Mouse (Mus musculus): ENCODE results near the gene Adora1. TPM values are rescaled to one million over a fixed set of nuclear protein-coding genes. Genes with fewer than 3 reads are reported as not detected.
"Not testable (repeated sequence)": the region's sequence is repeated elsewhere in the genome, so short reads cannot be mapped to it uniquely, and the experiment has no call there.

Adora1 gene
- polyA plus RNA-seq, 1 experiment from 2014 or later = 26.0 TPM

DNA sequence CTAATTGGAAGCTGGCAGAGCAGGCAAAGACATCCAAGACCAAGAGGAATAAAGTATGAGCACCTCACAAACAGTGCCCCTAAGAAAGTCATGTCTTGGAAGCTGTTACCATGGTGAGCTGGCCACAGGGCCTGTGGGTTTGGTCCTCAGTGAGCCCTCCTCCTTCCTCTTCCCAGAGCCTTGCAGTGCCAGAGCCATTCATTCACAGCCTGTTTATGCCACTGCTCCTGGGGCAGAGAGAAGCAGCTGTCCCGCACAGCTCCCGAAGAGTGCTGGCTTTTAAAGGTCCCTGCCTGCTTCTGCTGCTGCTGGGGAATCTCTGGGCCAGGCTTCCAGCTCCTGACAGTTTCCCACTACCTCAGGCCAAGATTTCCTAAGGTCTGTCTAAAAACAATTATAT is 30.6 kb upstream of the Adora1 start:
- Histone ChIP-seq H3K9me3 (no peaks in the 10 kb centered on the region), H3K4me3 (no peak overlapping the region), H3K27me3 (no peaks in the 10 kb centered on the region), H3K4me1 (replicated peaks) (peaks cover 9% of the 10 kb centered on the region), H3K4me2 (no peak overlapping the region), H3K27ac (replicated peaks) (peak overlapping the region; percentile 57), H3K9ac (no peak overlapping the region), H3K36me3 (no peaks in the 10 kb centered on the region)
- 14% methylated on average over 2 of the region's 2 CpGs for WGBS
- peak; percentile 81 for ATAC-seq (ENCODE audit: low FRiP score, low read depth)

DNA sequence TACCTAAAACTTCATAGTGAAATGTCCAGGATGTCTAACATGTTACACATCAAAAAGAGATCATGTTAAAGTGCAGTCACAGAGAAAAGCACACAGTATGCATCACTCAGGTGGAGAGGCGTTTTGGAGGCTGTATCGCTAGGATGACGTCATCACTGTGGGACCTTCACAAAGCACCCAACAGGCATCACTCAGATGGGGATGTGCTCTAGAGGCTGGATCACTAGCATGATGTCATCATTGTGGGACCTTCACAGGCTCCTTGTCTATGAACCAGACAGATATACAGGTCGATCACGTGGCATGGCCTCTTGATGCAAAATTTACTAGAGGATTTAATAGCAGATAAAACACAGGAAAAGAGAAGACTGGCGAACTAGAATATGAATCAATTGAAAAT is 29.1 kb upstream of the Adora1 start:
- no peak for ATAC-seq (ENCODE audit: low FRiP score, low read depth)
- WGBS = 93% methylated on average over 6 of the region's 6 CpGs
- peaks cover 9% of the 10 kb centered on the region for H3K4me1 ChIP-seq (replicated peaks)
- no peak overlapping the region for H3K4me3 ChIP-seq
- no peak overlapping the region for H3K4me2 ChIP-seq
- H3K27ac ChIP-seq (replicated peaks) = no peak overlapping the region
- H3K9ac ChIP-seq = no peak overlapping the region
- H3K36me3 ChIP-seq = no peaks in the 10 kb centered on the region
- H3K9me3 ChIP-seq = no peaks in the 10 kb centered on the region
- H3K27me3 ChIP-seq = no peaks in the 10 kb centered on the region

DNA sequence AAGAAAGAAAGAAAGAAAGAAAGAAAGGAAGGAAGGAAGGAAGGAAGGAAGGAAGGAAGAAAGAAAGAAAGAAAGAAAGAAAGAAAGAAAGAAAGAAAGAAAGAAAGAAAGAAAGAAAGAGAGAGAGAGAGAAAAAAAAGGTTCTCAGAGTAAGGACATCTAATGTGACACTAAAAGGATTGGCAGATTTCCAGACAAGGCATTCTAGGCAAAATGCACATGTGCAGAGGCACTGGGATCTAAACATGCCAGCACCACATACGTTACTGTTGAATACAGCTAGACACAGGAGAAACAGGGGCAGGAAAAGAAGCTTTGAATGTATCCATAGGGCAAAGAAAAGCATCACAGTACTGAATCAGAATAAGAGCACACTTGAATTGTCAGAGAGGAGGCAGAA is 14.4 kb upstream of the Adora1 start:
- H3K4me1 ChIP-seq (replicated peaks); H3K27ac ChIP-seq (replicated peaks); H3K9ac ChIP-seq; H3K4me3 ChIP-seq; H3K36me3 ChIP-seq; H3K4me2 ChIP-seq; H3K27me3 ChIP-seq; ATAC-seq (ENCODE audit: low FRiP score, low read depth); H3K9me3 ChIP-seq: not testable (repeated sequence)
- WGBS = 75% methylated on average over 1 of the region's 1 CpGs

DNA sequence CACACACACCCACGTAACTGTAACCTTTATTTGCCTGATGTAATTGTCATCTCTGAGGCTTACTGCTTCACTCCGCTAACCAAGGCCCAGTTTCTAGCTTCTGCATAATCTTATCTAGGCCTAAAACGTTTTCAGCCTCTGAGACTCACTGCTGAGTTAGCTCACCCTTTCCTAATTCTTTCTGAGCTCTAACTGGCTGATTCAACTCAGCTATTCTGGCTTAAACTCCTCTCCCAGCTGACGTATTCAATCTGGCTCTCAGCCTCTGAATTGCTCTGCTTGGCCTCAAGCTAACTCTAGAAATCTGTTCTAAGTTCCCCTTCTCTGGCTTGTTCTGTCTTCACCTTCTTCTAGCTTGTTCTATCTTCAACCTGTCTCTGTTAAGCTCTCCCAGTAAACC is 11.4 kb upstream of the Adora1 start:
- Histone ChIP-seq H3K4me3 (no peak overlapping the region), H3K36me3 (no peaks in the 10 kb centered on the region), H3K9ac (no peak overlapping the region), H3K9me3 (no peaks in the 10 kb centered on the region), H3K27ac (replicated peaks) (no peak overlapping the region), H3K27me3 (no peaks in the 10 kb centered on the region), H3K4me1 (replicated peaks) (peaks cover 8% of the 10 kb centered on the region), H3K4me2 (no peak overlapping the region)
- 58% methylated on average over 4 of the region's 4 CpGs for WGBS
- ATAC-seq (ENCODE audit: low FRiP score, low read depth) = no peak

DNA sequence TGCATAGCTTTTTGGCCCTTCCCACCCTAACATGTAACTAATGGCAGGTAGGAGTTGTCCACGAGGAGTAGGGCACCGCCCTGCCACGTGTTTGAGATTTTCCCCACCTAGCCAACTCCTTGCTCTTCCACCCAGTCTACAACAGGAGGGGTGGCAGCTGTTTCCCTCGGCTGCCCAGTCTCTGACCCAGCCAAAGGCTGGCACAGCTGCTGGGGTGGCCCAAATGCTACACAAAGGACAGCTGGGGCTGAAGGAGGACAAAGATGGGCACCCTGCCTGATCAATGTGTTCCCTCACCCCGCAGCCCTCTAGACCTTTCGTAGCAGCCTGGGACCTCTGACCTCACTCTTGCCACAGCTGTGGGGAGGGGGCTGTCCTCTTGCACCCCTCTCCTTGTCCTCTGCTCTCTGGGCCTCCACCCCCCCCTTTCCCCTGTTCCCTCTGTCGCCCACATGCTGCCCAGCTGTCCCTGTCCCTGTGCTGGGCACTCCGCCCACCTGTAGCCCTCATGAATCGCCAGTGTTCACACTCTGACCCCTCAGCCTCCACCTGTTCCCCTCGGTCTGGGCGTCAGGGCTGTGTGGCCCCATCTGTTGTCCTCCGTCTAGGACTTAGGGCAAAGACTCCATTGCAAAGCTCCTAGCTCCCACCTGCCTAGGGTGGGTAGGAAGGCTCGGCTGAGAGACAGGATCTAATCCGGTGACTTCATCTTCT is 9.9 kb upstream of the Adora1 start:
- Histone ChIP-seq H3K27me3 (no peaks in the 10 kb centered on the region), H3K4me1 (replicated peaks) (peaks cover 12% of the 10 kb centered on the region), H3K4me2 (no peak overlapping the region), H3K9me3 (no peaks in the 10 kb centered on the region), H3K9ac (no peak overlapping the region), H3K36me3 (no peaks in the 10 kb centered on the region), H3K27ac (replicated peaks) (no peak overlapping the region), H3K4me3 (no peak overlapping the region)
- WGBS = 72% methylated on average over 14 of the region's 14 CpGs
- peak; percentile 40; the same call in 1 of the 2 replicates for ATAC-seq (ENCODE audit: low FRiP score, low read depth)

DNA sequence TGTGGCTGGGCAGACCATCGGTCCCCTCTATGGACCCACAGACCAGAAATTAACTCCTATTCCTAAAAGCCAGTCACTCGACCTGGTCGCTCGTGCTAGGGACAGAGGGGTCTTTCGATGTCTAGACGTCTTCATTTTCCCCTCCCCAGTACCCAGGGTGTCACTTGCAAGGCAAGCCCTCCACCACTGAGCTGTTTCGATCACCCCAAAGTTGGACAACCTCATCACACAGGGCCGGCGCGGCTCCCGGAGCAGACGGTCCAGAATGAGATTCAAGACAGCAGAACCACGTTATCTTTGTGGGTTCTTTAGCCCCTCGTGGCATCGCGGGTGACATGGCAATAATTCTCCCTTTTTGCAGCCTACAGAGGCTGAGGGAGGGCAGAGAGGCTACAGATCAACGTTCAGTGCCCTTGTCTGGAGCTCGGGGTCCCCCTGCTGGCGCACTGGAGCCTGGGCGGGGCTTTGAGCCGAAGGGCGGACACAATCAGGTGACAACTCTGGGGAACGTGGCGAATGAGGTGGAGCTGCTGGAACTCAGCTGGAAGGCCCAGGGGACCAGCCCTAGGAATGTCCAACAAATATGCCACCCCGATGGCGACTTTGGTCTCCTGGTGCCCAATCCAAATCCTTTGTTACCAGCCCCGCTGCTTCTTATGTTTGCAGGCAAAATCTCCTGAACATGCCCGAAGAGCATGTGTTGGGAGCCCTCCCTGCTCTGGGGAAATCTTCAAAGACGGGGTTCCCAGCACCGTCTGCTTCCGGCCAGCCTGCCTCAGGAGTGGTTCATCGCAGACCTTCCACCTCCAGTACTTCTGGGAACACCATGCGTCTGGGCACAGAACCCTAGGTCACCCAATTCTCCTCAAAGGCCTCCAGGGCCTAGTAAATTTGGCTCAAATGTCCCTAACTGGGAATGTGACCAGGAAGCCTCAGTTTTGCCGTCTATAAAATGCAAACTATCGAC is 9.0 kb upstream of the Adora1 start:
- peaks cover 12% of the 10 kb centered on the region for H3K4me1 ChIP-seq (replicated peaks)
- 24% methylated on average over 35 of the region's 35 CpGs for WGBS
- no peaks in the 10 kb centered on the region for H3K36me3 ChIP-seq
- H3K27ac ChIP-seq (replicated peaks) = no peak overlapping the region
- peak overlapping the region; percentile 33 for H3K9ac ChIP-seq
- H3K4me3 ChIP-seq = peak overlapping the region; percentile 7
- H3K27me3 ChIP-seq = no peaks in the 10 kb centered on the region
- H3K9me3 ChIP-seq = no peaks in the 10 kb centered on the region
- peak; percentile 88 for ATAC-seq (ENCODE audit: low FRiP score, low read depth)
- H3K4me2 ChIP-seq = peak overlapping the region; percentile 54

DNA sequence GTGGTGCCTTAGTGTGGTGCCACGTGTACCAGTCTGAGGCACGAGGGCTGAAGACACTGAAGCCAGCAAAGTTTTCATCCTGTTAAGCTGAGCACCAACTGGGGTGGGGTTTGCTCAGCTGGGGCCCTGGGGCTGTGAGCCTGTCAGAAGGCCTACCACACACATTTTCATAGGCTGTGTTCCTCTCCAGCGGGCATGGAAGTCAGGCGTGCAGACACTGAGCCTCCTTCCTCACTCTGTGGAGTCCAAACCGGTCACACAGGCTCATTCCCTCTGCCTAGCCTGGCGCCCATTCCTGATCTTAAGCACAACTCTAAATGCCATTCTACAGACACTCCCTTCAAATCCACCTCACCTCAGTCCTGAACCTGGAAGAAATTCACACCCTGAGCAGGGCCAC is 8.3 kb upstream of the Adora1 start:
- WGBS = 76% methylated on average over 6 of the region's 6 CpGs
- Histone ChIP-seq H3K4me1 (replicated peaks) (peaks cover 12% of the 10 kb centered on the region), H3K27me3 (no peaks in the 10 kb centered on the region), H3K4me3 (no peak overlapping the region), H3K9ac (no peak overlapping the region), H3K36me3 (no peaks in the 10 kb centered on the region), H3K27ac (replicated peaks) (no peak overlapping the region), H3K9me3 (no peaks in the 10 kb centered on the region), H3K4me2 (no peak overlapping the region)
- ATAC-seq (ENCODE audit: low FRiP score, low read depth) = no peak

DNA sequence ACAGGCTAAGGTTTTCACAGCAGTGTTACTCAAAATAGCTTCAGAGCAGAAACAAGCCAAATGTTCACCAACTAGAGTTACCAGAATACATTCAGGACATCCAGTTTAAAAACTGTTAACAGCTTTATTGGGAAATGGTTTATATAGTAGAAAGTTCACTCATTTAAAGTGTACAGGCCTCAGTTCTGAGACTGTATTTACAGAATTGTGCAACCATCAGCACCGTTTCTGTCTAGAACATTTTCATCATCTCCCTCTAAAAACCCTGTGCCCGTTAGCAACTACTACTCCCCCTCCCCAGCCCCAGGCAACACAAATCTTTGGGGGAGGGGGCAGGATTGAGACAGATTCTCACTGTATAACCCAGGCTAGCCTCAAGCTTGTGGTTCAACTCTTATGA is 7.1 kb upstream of the Adora1 start:
- WGBS = 83% methylated on average over 2 of the region's 2 CpGs
- H3K4me1 ChIP-seq (replicated peaks) = peaks cover 12% of the 10 kb centered on the region
- no peak overlapping the region for H3K4me3 ChIP-seq
- no peak overlapping the region for H3K27ac ChIP-seq (replicated peaks)
- H3K4me2 ChIP-seq = no peak overlapping the region
- ATAC-seq (ENCODE audit: low FRiP score, low read depth) = no peak
- no peaks in the 10 kb centered on the region for H3K9me3 ChIP-seq
- H3K36me3 ChIP-seq = no peaks in the 10 kb centered on the region
- H3K9ac ChIP-seq = no peak overlapping the region
- no peaks in the 10 kb centered on the region for H3K27me3 ChIP-seq

DNA sequence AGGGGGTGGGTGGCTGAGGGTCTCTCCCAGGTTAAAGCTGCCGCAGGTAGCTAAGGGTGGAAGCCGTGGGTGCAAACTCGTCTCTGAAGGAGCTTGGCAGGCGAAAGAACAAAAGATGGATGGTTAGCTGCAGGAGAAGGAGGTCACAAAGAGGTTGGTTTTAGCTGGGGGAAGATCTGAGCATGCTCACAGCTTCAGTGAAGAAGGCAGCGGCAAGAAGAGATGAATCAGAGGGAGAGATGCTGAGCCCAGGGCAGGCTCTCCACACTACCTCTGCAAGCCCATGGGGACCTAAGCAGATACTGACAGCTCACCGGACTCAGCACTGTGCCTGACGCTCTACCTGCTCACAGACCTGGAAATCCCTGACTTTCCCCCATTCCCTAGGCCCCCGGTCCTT is 6.1 kb upstream of the Adora1 start:
- Histone ChIP-seq H3K9ac (no peak overlapping the region), H3K9me3 (no peaks in the 10 kb centered on the region), H3K4me1 (replicated peaks) (peaks cover 12% of the 10 kb centered on the region), H3K27ac (replicated peaks) (no peak overlapping the region), H3K36me3 (no peaks in the 10 kb centered on the region), H3K4me2 (no peak overlapping the region), H3K4me3 (no peak overlapping the region), H3K27me3 (no peaks in the 10 kb centered on the region)
- no peak for ATAC-seq (ENCODE audit: low FRiP score, low read depth)
- 60% methylated on average over 8 of the region's 8 CpGs for WGBS

DNA sequence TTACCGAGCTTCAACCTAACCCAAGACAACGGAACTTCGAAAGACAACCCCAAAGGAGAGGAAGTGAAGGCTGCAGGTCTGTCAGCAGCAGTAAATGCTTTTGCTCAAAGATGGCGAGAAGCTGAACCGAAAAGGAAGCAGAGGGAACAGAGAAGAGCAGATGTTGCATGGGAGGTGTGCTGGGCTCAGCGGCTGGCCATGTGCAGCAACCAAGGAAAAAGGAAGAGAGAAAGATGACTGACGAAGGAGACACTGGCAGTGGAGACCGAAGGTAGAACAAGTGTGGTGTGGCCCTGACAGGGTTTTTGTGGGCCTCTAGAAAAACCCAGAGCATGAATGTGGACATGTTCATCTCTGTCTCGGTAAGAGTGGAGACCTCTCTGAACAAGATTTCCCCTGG is 5.5 kb upstream of the Adora1 start:
- Histone ChIP-seq H3K27ac (replicated peaks) (no peak overlapping the region), H3K4me2 (no peak overlapping the region), H3K36me3 (no peaks in the 10 kb centered on the region), H3K4me1 (replicated peaks) (peaks cover 18% of the 10 kb centered on the region), H3K27me3 (no peaks in the 10 kb centered on the region), H3K4me3 (no peak overlapping the region), H3K9ac (no peak overlapping the region), H3K9me3 (no peaks in the 10 kb centered on the region)
- WGBS = 89% methylated on average over 9 of the region's 9 CpGs
- no peak for ATAC-seq (ENCODE audit: low FRiP score, low read depth)

DNA sequence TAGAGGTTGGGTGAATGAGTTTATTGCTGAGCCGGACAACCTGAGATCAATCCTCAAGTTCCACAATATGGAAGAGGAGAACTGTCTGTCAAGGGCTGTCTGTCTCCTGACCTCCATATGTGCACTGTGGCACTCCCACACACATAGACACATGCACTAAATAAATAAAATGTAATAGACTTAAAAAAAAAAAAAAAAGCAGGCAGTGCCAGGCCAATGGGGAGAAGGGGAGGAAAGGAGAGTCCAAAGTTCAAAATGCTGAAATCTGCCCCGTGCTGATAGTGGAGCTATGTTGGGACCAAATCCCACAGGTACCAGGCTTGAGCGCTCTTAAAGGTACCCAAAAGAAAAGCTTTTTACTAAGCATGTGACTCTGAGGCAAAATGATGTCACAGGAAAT is 2.2 kb upstream of the Adora1 start:
- Histone ChIP-seq H3K27ac (replicated peaks) (no peak overlapping the region), H3K4me3 (no peak overlapping the region), H3K4me1 (replicated peaks) (peaks cover 40% of the 10 kb centered on the region), H3K9me3 (no peaks in the 10 kb centered on the region), H3K27me3 (no peaks in the 10 kb centered on the region), H3K9ac (no peak overlapping the region), H3K4me2 (no peak overlapping the region), H3K36me3 (no peaks in the 10 kb centered on the region)
- WGBS = 93% methylated on average over 3 of the region's 3 CpGs
- no peak for ATAC-seq (ENCODE audit: low FRiP score, low read depth)

DNA sequence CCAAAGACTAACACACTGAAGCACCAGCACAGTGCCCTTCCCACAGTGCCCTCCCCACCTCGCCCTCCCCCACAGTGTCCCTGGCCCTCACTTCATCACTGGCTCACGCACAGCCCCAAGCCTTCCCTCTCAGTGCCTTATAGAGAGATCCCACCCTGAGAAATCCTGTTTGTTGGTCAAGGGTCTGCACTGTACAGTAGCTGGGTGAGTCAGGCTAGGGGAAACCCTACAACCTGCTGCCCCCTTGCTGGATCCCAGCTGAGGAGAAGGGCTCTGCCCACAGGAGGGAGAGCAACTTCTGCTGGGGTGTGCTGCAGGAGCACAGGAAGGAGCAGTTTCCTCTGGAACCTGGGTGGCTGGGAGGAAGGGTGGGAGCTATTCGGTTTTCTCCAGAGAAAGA is 911 bp upstream of the Adora1 start:
- Histone ChIP-seq H3K4me2 (peak overlapping the region; percentile 91), H3K9me3 (no peaks in the 10 kb centered on the region), H3K36me3 (no peaks in the 10 kb centered on the region), H3K27ac (replicated peaks) (no peak overlapping the region), H3K9ac (no peak overlapping the region), H3K4me3 (0 out of 2 replicates have a peak overlapping the region, but pooled peaks have one; percentile 50), H3K4me1 (replicated peaks) (peaks cover 52% of the 10 kb centered on the region), H3K27me3 (no peaks in the 10 kb centered on the region)
- peak; percentile 20; the same call in 1 of the 2 replicates for ATAC-seq (ENCODE audit: low FRiP score, low read depth)
- 31% methylated on average over 3 of the region's 3 CpGs for WGBS
